Mouse (Mus musculus) embryonic facial prominence, embryonic 14.5 days (tissue): ENCODE results near the gene Olfr1373. TPM values are rescaled to one million over a fixed set of nuclear protein-coding genes. Genes with fewer than 3 reads are reported as not detected.
"Not testable (repeated sequence)": the region's sequence is repeated elsewhere in the genome, so short reads cannot be mapped to it uniquely, and the experiment has no call there.

ENCODE experiments used
- ATAC-seq: fragments of 200-750 bp; cut with Nextera tagmentation; 2 replicates; pipeline ENCODE4 v1.8.0; 2017; ENCODE audit warnings: low read depth, moderate number of reproducible peaks, moderate TSS enrichment
- DNase-seq: peaks from one replicate; pipeline ENCODE4 v3.0.0-alpha.2; 2015; ENCODE audit warnings: low spot score
- H3K27ac ChIP-seq: fragments of 300-500 bp; sonication (generic); replicated peaks from 2 replicates; pipeline ENCODE4 v1.5.1; 2014; ENCODE audit warnings: low read depth, mild to moderate bottlenecking, low read length, moderate library complexity
- H3K27me3 ChIP-seq: fragments of 300-500 bp; sonication (generic); replicated peaks from 2 replicates; pipeline ENCODE4 v1.6.1; 2014; ENCODE audit warnings: low read length; ENCODE audit not compliant: control insufficient read depth, insufficient read depth
- H3K36me3 ChIP-seq: fragments of 300-500 bp; sonication (generic); 2 replicates; pipeline ENCODE4 v1.6.1; 2014; ENCODE audit warnings: low read length, mixed read lengths; ENCODE audit not compliant: control insufficient read depth, insufficient read depth
- H3K4me1 ChIP-seq: fragments of 300-500 bp; sonication (generic); 2 replicates; pipeline ENCODE4 v1.6.1; 2014; ENCODE audit warnings: antibody characterized with exemption, low read length; ENCODE audit not compliant: control insufficient read depth, insufficient read depth
- H3K4me2 ChIP-seq: fragments of 300-500 bp; sonication (generic); 2 replicates; pipeline ENCODE4 v1.6.1; 2014; ENCODE audit warnings: low read depth, mild to moderate bottlenecking, low read length, moderate library complexity, mixed read lengths
- H3K4me3 ChIP-seq: fragments of 300-500 bp; sonication (generic); 2 replicates; pipeline ENCODE4 v1.5.1; 2014; ENCODE audit warnings: low read depth, mild to moderate bottlenecking, low read length
- H3K9ac ChIP-seq: fragments of 300-500 bp; sonication (generic); 2 replicates; pipeline ENCODE4 v1.6.1; 2014; ENCODE audit warnings: low read depth, mild to moderate bottlenecking, low read length, moderate library complexity, mixed read lengths
- H3K9me3 ChIP-seq: fragments of 300-500 bp; sonication (generic); 2 replicates; pipeline ENCODE4 v1.6.1; 2016; ENCODE audit warnings: low read length; ENCODE audit not compliant: control insufficient read depth
- WGBS: fragments of 180-500 bp; shearing (Covaris S2); extraction: QIAGEN DNeasy Blood & Tissue Kit; methylation state at CpG from one replicate; pipeline ENCODE4 v1.1.7; 2014; 5-methylcytosine and 5-hydroxymethylcytosine counted together
- polyA plus RNA-seq: library from polyadenylated mRNA; unstranded; fragments of >200 nt; fragmentation: Nextera tagmentation; extraction: Ambion mirVana; gene quantifications from 2 replicates; pipeline ENCODE4 v1.2.1, GENCODE M21; 2014

Gene Olfr1373
- polyA plus RNA-seq, 1 experiment from 2014 or later = not detected

DNA sequence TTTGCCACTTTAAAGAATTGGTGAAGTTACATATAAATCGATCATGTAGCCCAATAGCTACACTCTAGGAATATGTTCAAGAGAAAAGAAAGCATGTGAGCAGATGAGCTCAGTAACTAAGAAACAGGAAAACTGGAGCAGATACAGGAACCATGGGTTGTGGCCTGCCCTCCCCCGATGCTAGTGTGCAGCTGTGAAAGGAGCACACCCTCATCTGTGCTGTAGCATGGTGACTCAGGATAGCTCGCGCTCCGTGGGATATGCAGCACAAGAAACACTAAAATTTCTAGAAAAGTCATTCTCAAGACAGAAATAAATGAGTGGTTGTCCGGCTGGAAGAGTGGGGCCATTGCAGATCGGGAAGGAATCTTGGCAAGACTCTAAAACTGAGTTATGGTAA, 28.2 kb downstream of the Olfr1373 start:
- Histone ChIP-seq H3K4me2 (no peak overlapping the region), H3K4me1 (0 out of 2 replicates have a peak, but pooled peaks cover 2% of the 10 kb centered on the region), H3K27ac (no peak overlapping the region), H3K4me3 (no peak overlapping the region), H3K9me3 (0 out of 2 replicates have a peak, but pooled peaks cover 5% of the 10 kb centered on the region), H3K27me3 (no peaks in the 10 kb centered on the region), H3K9ac (no peak overlapping the region), H3K36me3 (peaks cover 90% of the 10 kb centered on the region)
- 97% methylated on average over 7 of the region's 7 CpGs for WGBS
- no peak for DNase-seq
- ATAC-seq = no peak

DNA sequence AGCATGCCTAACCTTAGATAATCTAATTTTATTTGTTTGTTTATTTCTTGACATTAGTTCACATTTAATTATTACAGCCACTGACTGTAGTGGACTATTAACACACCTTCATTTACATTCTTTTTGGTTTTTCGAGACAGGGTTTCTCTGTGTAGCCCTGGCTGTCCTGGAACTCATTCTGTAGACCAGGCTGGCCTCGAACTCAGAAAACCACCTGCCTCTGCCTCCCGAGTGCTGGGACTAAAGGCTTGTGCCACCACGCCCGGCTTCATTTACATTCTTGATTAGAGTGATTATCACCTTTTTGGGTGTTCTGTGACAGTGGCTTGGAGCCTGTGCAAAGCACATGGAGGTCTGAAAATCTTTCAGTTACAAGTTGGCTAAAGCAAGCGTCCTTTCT, 29.2 kb downstream of the Olfr1373 start:
- not testable (repeated sequence) for H3K4me3 ChIP-seq, H3K27ac ChIP-seq, H3K9me3 ChIP-seq, ATAC-seq, H3K4me2 ChIP-seq, H3K4me1 ChIP-seq, H3K9ac ChIP-seq, H3K27me3 ChIP-seq, DNase-seq
- peaks cover 79% of the 10 kb centered on the region for H3K36me3 ChIP-seq
- WGBS = 94% methylated on average over 6 of the region's 6 CpGs

DNA sequence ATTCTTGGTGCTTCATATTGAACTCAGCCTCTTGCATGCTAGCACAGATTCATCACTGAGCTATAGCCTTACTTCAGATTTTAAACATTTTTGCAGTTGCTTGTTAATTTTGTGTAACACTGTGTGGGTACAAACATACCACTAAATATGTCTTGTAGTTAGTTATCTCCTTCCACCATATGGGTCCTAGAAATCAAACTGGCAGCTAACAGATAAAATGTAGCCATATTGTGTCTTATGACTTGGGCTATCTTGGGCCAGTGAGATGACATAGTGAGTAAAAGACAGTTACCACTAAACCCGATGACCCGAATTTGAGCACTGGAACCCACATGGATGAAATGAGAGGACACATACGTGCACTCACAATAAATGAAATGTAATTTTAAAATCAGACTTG, 29.8 kb downstream of the Olfr1373 start:
- Histone ChIP-seq H3K4me3 (no peak overlapping the region), H3K4me2 (no peak overlapping the region), H3K36me3 (peaks cover 74% of the 10 kb centered on the region), H3K9me3 (0 out of 2 replicates have a peak, but pooled peaks cover 5% of the 10 kb centered on the region), H3K4me1 (0 out of 2 replicates have a peak, but pooled peaks cover 3% of the 10 kb centered on the region), H3K9ac (no peak overlapping the region), H3K27ac (no peak overlapping the region), H3K27me3 (no peaks in the 10 kb centered on the region)
- 95% methylated on average over 3 of the region's 3 CpGs for WGBS
- ATAC-seq (no peak), DNase-seq (no peak)

DNA sequence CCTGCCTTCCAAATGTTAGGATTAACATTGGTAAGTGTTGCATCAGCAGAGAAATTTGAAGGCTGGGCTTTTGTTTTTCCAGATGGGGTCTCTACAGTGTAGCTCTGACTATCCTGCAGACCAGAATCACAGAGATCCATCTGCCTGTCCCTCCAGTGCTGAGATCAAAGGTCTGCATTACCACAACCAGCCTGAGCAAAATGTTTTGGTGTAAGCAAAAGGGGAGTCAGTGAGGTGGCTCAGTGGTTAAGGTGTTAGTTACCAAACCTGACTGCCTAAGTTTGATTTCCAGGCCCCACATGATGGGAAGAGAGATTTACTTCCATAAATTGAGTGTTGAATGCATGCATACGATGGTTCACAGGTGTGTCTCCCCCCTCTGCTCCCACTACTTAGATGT, 35.9 kb downstream of the Olfr1373 start:
- no peaks in the 10 kb centered on the region for H3K27me3 ChIP-seq
- H3K4me1 ChIP-seq = 0 out of 2 replicates have a peak, but pooled peaks cover 3% of the 10 kb centered on the region
- no peak for DNase-seq
- H3K9me3 ChIP-seq = no peaks in the 10 kb centered on the region
- 89% methylated on average over 1 of the region's 1 CpGs for WGBS
- no peak overlapping the region for H3K4me2 ChIP-seq
- no peak overlapping the region for H3K9ac ChIP-seq
- H3K27ac ChIP-seq = no peak overlapping the region
- H3K36me3 ChIP-seq = peaks cover 14% of the 10 kb centered on the region
- no peak for ATAC-seq
- no peak overlapping the region for H3K4me3 ChIP-seq

DNA sequence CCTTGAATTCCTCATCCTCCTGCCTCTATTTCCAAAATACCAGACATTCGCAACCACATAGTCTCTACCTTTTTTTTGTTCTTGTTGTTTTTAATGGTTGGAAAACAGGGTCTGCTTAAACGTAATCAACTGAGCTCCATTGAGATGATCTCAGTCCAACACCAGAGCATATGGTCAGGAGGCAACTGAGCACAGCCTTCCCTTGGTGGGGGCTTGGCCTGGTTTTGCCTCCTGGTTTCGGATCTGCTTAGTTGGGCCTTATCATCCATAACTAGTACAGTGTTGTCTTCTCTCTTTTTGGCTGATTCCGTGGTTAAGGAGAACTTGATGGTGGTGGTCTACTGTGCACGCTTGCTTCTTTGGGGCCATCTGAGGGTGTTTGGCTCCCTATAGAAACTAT, 36.5 kb downstream of the Olfr1373 start:
- no peak overlapping the region for H3K27ac ChIP-seq
- WGBS = 92% methylated on average over 5 of the region's 5 CpGs
- peaks cover 8% of the 10 kb centered on the region for H3K36me3 ChIP-seq
- H3K4me2 ChIP-seq = no peak overlapping the region
- H3K4me1 ChIP-seq = peaks cover 6% of the 10 kb centered on the region; the same call in 1 of the 2 replicates
- H3K27me3 ChIP-seq = no peaks in the 10 kb centered on the region
- H3K4me3 ChIP-seq = no peak overlapping the region
- ATAC-seq (no peak), DNase-seq (no peak)
- H3K9ac ChIP-seq = no peak overlapping the region
- no peaks in the 10 kb centered on the region for H3K9me3 ChIP-seq

DNA sequence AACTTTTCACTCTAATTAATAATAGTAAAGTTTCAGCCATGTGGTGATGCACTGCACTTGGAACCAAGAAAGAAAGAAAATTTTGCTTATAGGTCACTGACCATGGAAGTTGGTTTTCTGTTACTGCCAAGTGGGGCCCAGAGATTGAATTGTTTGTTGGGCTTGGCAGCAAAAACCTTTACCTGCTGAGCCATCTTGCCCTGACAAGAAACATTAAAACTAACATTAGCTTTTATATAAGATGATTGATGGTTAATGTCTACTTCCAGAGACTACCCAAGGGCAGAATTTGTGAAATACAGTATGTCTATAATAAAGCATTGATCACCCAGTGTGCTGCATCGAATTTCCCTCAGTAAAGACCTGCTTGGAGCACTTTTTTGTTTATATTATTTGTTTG, 38.9 kb downstream of the Olfr1373 start:
- no peak overlapping the region for H3K27ac ChIP-seq
- no peak overlapping the region for H3K4me2 ChIP-seq
- H3K9ac ChIP-seq = no peak overlapping the region
- H3K4me3 ChIP-seq = no peak overlapping the region
- H3K36me3 ChIP-seq = no peaks in the 10 kb centered on the region
- no peaks in the 10 kb centered on the region for H3K9me3 ChIP-seq
- WGBS = 78% methylated on average over 1 of the region's 1 CpGs
- DNase-seq (no peak), ATAC-seq (no peak)
- no peaks in the 10 kb centered on the region for H3K27me3 ChIP-seq
- H3K4me1 ChIP-seq = peaks cover 10% of the 10 kb centered on the region

DNA sequence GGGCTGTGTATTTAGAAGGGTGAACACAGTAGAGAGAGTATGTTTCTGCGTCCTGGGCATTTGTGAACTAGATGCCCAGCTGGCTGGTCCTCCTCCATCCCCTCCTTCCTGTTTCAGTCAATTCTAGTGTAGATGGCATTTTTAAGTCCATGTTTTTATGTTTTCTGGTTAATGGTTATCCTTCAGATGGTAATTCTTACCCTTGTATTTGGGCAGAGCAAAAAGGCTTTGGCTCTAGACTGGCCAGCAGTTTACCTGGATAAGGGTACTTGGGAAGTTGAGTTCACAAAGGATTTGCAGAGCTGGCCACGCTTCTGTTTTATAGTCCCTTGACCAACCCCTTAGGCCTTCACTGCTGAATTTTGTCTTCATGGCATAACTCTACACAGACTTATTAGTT, 39.3 kb downstream of the Olfr1373 start:
- Histone ChIP-seq H3K27ac (no peak overlapping the region), H3K27me3 (no peaks in the 10 kb centered on the region), H3K4me2 (no peak overlapping the region), H3K9ac (no peak overlapping the region), H3K36me3 (no peaks in the 10 kb centered on the region), H3K9me3 (no peaks in the 10 kb centered on the region), H3K4me1 (peaks cover 14% of the 10 kb centered on the region), H3K4me3 (no peak overlapping the region)
- ATAC-seq = no peak
- WGBS = 90% methylated on average over 2 of the region's 2 CpGs
- no peak for DNase-seq

DNA sequence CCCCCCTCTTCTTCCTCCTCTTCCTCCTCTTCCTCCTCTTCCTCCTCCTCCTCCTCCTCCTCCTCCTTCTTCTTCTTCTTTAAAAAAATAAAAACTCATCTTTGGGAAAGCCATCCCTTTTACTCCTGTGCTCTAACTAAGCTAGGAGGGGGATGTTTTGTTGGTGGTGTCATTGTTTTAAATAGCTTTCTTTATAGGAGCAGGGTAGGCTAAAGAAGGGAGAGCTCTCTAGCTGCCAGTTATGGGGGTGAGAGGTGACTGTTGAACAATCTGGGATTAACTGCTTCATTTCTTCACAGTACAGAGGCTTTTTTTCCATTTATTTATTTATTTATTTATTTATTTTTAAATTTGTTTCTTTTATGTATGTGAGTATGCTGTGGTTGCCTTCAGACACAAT, 39.8 kb downstream of the Olfr1373 start:
- Histone ChIP-seq H3K4me3 (no peak overlapping the region), H3K9ac (no peak overlapping the region), H3K9me3 (no peaks in the 10 kb centered on the region), H3K27ac (no peak overlapping the region), H3K4me1 (peaks cover 19% of the 10 kb centered on the region), H3K36me3 (no peaks in the 10 kb centered on the region), H3K27me3 (no peaks in the 10 kb centered on the region), H3K4me2 (no peak overlapping the region)
- DNase-seq (no peak), ATAC-seq (no peak)

DNA sequence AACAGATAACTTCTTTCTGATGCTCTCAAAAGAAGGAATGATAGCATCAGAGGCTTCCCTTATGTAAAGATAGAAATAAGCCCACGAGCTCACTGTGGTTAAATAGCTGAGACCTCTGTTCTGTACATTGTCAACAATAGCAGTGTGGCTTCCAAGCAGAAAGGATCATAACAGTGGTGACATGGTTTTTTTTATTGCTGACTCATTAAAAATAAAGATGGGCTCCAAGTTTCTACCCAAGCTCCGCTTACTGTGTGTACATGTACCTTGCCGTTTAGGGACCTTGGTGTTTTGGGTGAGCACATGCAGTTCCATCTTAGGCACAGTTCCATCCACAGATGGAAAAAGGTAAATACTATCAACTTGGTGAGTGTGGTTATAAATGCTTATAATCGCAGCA, 42.4 kb downstream of the Olfr1373 start:
- no peaks in the 10 kb centered on the region for H3K9me3 ChIP-seq
- no peak overlapping the region for H3K4me3 ChIP-seq
- no peak for DNase-seq
- WGBS = 92% methylated on average over 4 of the region's 4 CpGs
- H3K4me1 ChIP-seq = peaks cover 27% of the 10 kb centered on the region
- H3K4me2 ChIP-seq = no peak overlapping the region
- H3K36me3 ChIP-seq = no peaks in the 10 kb centered on the region
- no peak overlapping the region for H3K9ac ChIP-seq
- H3K27me3 ChIP-seq = no peaks in the 10 kb centered on the region
- no peak for ATAC-seq
- no peak overlapping the region for H3K27ac ChIP-seq
